Mouse (Mus musculus) c-Kit-negative CD71-positive TER-119-positive erythroid progenitor cells, embryonic 14.5 days (primary cell): Measurements from ENCODE around the gene Aspa.
"Not testable (repeated sequence)": the region's sequence is repeated elsewhere in the genome, so short reads cannot be mapped to it uniquely, and the experiment has no call there.

Source experiments
- DNase-seq: peaks from one replicate; pipeline ENCODE4 v3.0.0-alpha.2; 2013; ENCODE audit warnings: low read depth, low spot score

Gene Aspa

GRCm38 (mm10) chr11:73329442-73329841, at the start of gene Aspa, which contains the start of the genes Gm49340 and Spata22:
Gene Aspa, minus strand, starts transcription at chr11:73329596.
Gene Gm49340, plus strand, starts transcription at chr11:73329741.
Gene Spata22, plus strand, starts transcription at chr11:73329741.
- DNase-seq = no peak

GRCm38 (mm10) chr11:73370946-73371345, 41.5 kb upstream of the Aspa start, which contains the start of gene Olfr376:
Gene Olfr376, plus strand, starts transcription at chr11:73371246.
- DNase-seq = no peak

GRCm38 (mm10) chr11:73350483-73350882, 21.1 kb upstream of the Aspa start, which contains the start of gene Olfr20:
Gene Olfr20, plus strand, starts transcription at chr11:73350783.
- DNase-seq = no peak

GRCm38 (mm10) chr11:73336919-73337318, 7.5 kb upstream of the Aspa start:
- no peak for DNase-seq

- no peak for DNase-seq
Observed at GRCm38 (mm10) chr11:73333357-73333756, 4.0 kb upstream of the Aspa start.

GRCm38 (mm10) chr11:73327361-73327760, 2.0 kb downstream of the Aspa start:
- DNase-seq = no peak

GRCm38 (mm10) chr11:73326485-73326886, 2.9 kb downstream of the Aspa start:
- no peak for DNase-seq

GRCm38 (mm10) chr11:73323906-73324830, 5.2 kb downstream of the Aspa start:
- DNase-seq = no peak

- DNase-seq = not testable (repeated sequence)
Observed at GRCm38 (mm10) chr11:73321064-73321463, 8.3 kb downstream of the Aspa start.

GRCm38 (mm10) chr11:73318581-73318980, 10.8 kb downstream of the Aspa start:
- DNase-seq = not testable (repeated sequence)

GRCm38 (mm10) chr11:73315961-73316360, 13.4 kb downstream of the Aspa start:
- DNase-seq = no peak

- no peak for DNase-seq
Observed at GRCm38 (mm10) chr11:73303123-73303522, 26.3 kb downstream of the Aspa start.

- no peak for DNase-seq
Observed at GRCm38 (mm10) chr11:73289621-73290020, 39.8 kb downstream of the Aspa start.

- DNase-seq = no peak
Observed at GRCm38 (mm10) chr11:73284351-73284750, 45.0 kb downstream of the Aspa start.

- no peak for DNase-seq
Observed at GRCm38 (mm10) chr11:73283926-73284325, 45.5 kb downstream of the Aspa start.

GRCm38 (mm10) chr11:73283369-73283768, 46.0 kb downstream of the Aspa start:
- DNase-seq = no peak

GRCm38 (mm10) chr11:73281528-73282027, 47.8 kb downstream of the Aspa start:
- no peak for DNase-seq

- DNase-seq = no peak
Observed at GRCm38 (mm10) chr11:73280710-73281109, 48.7 kb downstream of the Aspa start.

- DNase-seq = no peak
Observed at GRCm38 (mm10) chr11:73274821-73275220, 54.6 kb downstream of the Aspa start.

GRCm38 (mm10) chr11:73267267-73267666, 62.1 kb downstream of the Aspa start, which contains the start of gene Trpv3:
Gene Trpv3, plus strand, starts transcription at chr11:73267388.
- no peak for DNase-seq

GRCm38 (mm10) chr11:73261385-73261784, 68.0 kb downstream of the Aspa start:
- no peak for DNase-seq

- no peak for DNase-seq
Observed at GRCm38 (mm10) chr11:73260457-73260856, 68.9 kb downstream of the Aspa start.

GRCm38 (mm10) chr11:73258664-73259063, 70.7 kb downstream of the Aspa start:
- DNase-seq = no peak
